Mouse (Mus musculus): ENCODE data around the gene Agpat3. TPM values are rescaled to one million over a fixed set of nuclear protein-coding genes. Genes with fewer than 3 reads are reported as not detected.

Agpat3 gene
- polyA plus RNA-seq, 1 experiment from 2014 or later: 41.9 TPM

GRCm38 (mm10) chr10:78290730-78291535 is 61.4 kb downstream of the Agpat3 start:
- Histone ChIP-seq H3K4me2 (replicated peaks; ENCODE audit: low read depth, low read length) (no peak overlapping the region), H3K36me3 (ENCODE audit: control insufficient read depth, insufficient read depth, low read length) (peaks cover 14% of the 10 kb centered on the region; the same call in 1 of the 2 replicates), H3K27me3 (ENCODE audit: control insufficient read depth, insufficient read depth, low read length) (no peaks in the 10 kb centered on the region), H3K9me3 (ENCODE audit: control insufficient read depth, low read depth, low read length) (no peaks in the 10 kb centered on the region), H3K27ac (ENCODE audit: low read length) (no peak overlapping the region), H3K4me3 (ENCODE audit: low read depth, low read length) (no peak overlapping the region), H3K9ac (replicated peaks; ENCODE audit: low read depth, low read length) (no peak overlapping the region), H3K4me1 (ENCODE audit: control insufficient read depth, insufficient read depth, low read length) (no peaks in the 10 kb centered on the region)
- no peak for ATAC-seq (ENCODE audit: insufficient number of reproducible peaks, insufficient read depth, low FRiP score, low read depth)
- 82% methylated on average over 8 of the region's 8 CpGs for WGBS

- Histone ChIP-seq H3K4me3 (ENCODE audit: low read depth, low read length) (no peak overlapping the region), H3K27ac (ENCODE audit: low read length) (no peak overlapping the region), H3K36me3 (ENCODE audit: control insufficient read depth, insufficient read depth, low read length) (peaks cover 22% of the 10 kb centered on the region; the same call in 1 of the 2 replicates), H3K9me3 (ENCODE audit: control insufficient read depth, low read depth, low read length) (no peaks in the 10 kb centered on the region), H3K9ac (replicated peaks; ENCODE audit: low read depth, low read length) (no peak overlapping the region), H3K4me1 (ENCODE audit: control insufficient read depth, insufficient read depth, low read length) (no peaks in the 10 kb centered on the region), H3K27me3 (ENCODE audit: control insufficient read depth, insufficient read depth, low read length) (no peaks in the 10 kb centered on the region), H3K4me2 (replicated peaks; ENCODE audit: low read depth, low read length) (no peak overlapping the region)
- WGBS: 87% methylated on average over 4 of the region's 4 CpGs
- no peak for ATAC-seq (ENCODE audit: insufficient number of reproducible peaks, insufficient read depth, low FRiP score, low read depth)
These were observed 63.4 kb downstream of the Agpat3 start for GRCm38 (mm10) chr10:78288896-78289295.

GRCm38 (mm10) chr10:78288135-78288534 is 64.2 kb downstream of the Agpat3 start:
- Histone ChIP-seq H3K9ac (replicated peaks; ENCODE audit: low read depth, low read length) (no peak overlapping the region), H3K4me3 (ENCODE audit: low read depth, low read length) (no peak overlapping the region), H3K9me3 (ENCODE audit: control insufficient read depth, low read depth, low read length) (no peaks in the 10 kb centered on the region), H3K36me3 (ENCODE audit: control insufficient read depth, insufficient read depth, low read length) (peaks cover 27% of the 10 kb centered on the region; the same call in 1 of the 2 replicates), H3K4me1 (ENCODE audit: control insufficient read depth, insufficient read depth, low read length) (no peaks in the 10 kb centered on the region), H3K4me2 (replicated peaks; ENCODE audit: low read depth, low read length) (no peak overlapping the region), H3K27ac (ENCODE audit: low read length) (no peak overlapping the region), H3K27me3 (ENCODE audit: control insufficient read depth, insufficient read depth, low read length) (no peaks in the 10 kb centered on the region)
- ATAC-seq (ENCODE audit: insufficient number of reproducible peaks, insufficient read depth, low FRiP score, low read depth): no peak; the same call in none of the 2 replicates
- 71% methylated on average over 5 of the region's 5 CpGs for WGBS

GRCm38 (mm10) chr10:78287465-78288132 is 64.7 kb downstream of the Agpat3 start:
- Histone ChIP-seq H3K9ac (replicated peaks; ENCODE audit: low read depth, low read length) (no peak overlapping the region), H3K27ac (ENCODE audit: low read length) (no peak overlapping the region), H3K4me3 (ENCODE audit: low read depth, low read length) (no peak overlapping the region), H3K4me1 (ENCODE audit: control insufficient read depth, insufficient read depth, low read length) (no peaks in the 10 kb centered on the region), H3K4me2 (replicated peaks; ENCODE audit: low read depth, low read length) (no peak overlapping the region), H3K36me3 (ENCODE audit: control insufficient read depth, insufficient read depth, low read length) (peaks cover 31% of the 10 kb centered on the region), H3K9me3 (ENCODE audit: control insufficient read depth, low read depth, low read length) (no peaks in the 10 kb centered on the region), H3K27me3 (ENCODE audit: control insufficient read depth, insufficient read depth, low read length) (no peaks in the 10 kb centered on the region)
- peak; percentile 77 for ATAC-seq (ENCODE audit: insufficient number of reproducible peaks, insufficient read depth, low FRiP score, low read depth)
- WGBS: 76% methylated on average over 22 of the region's 22 CpGs

- no peak overlapping the region for H3K9ac ChIP-seq (replicated peaks; ENCODE audit: low read depth, low read length)
- H3K4me2 ChIP-seq (replicated peaks; ENCODE audit: low read depth, low read length): no peak overlapping the region
- no peak overlapping the region for H3K4me3 ChIP-seq (ENCODE audit: low read depth, low read length)
- WGBS: 93% methylated on average over 4 of the region's 4 CpGs
- H3K4me1 ChIP-seq (ENCODE audit: control insufficient read depth, insufficient read depth, low read length): no peaks in the 10 kb centered on the region
- H3K27me3 ChIP-seq (ENCODE audit: control insufficient read depth, insufficient read depth, low read length): no peaks in the 10 kb centered on the region
- H3K27ac ChIP-seq (ENCODE audit: low read length): no peak overlapping the region
- no peak for ATAC-seq (ENCODE audit: insufficient number of reproducible peaks, insufficient read depth, low FRiP score, low read depth)
- H3K36me3 ChIP-seq (ENCODE audit: control insufficient read depth, insufficient read depth, low read length): peaks cover 42% of the 10 kb centered on the region
- no peaks in the 10 kb centered on the region for H3K9me3 ChIP-seq (ENCODE audit: control insufficient read depth, low read depth, low read length)
These were observed 66.3 kb downstream of the Agpat3 start for GRCm38 (mm10) chr10:78285959-78286358.

GRCm38 (mm10) chr10:78285409-78285808 is 66.9 kb downstream of the Agpat3 start:
- no peak overlapping the region for H3K4me3 ChIP-seq (ENCODE audit: low read depth, low read length)
- no peaks in the 10 kb centered on the region for H3K4me1 ChIP-seq (ENCODE audit: control insufficient read depth, insufficient read depth, low read length)
- H3K27ac ChIP-seq (ENCODE audit: low read length): no peak overlapping the region
- H3K36me3 ChIP-seq (ENCODE audit: control insufficient read depth, insufficient read depth, low read length): peaks cover 47% of the 10 kb centered on the region
- no peak overlapping the region for H3K4me2 ChIP-seq (replicated peaks; ENCODE audit: low read depth, low read length)
- H3K27me3 ChIP-seq (ENCODE audit: control insufficient read depth, insufficient read depth, low read length): no peaks in the 10 kb centered on the region
- no peaks in the 10 kb centered on the region for H3K9me3 ChIP-seq (ENCODE audit: control insufficient read depth, low read depth, low read length)
- no peak overlapping the region for H3K9ac ChIP-seq (replicated peaks; ENCODE audit: low read depth, low read length)
- no peak for ATAC-seq (ENCODE audit: insufficient number of reproducible peaks, insufficient read depth, low FRiP score, low read depth)
- 86% methylated on average over 6 of the region's 6 CpGs for WGBS

- Histone ChIP-seq H3K36me3 (ENCODE audit: control insufficient read depth, insufficient read depth, low read length) (peaks cover 52% of the 10 kb centered on the region), H3K27ac (ENCODE audit: low read length) (no peak overlapping the region), H3K4me3 (ENCODE audit: low read depth, low read length) (no peak overlapping the region), H3K4me1 (ENCODE audit: control insufficient read depth, insufficient read depth, low read length) (no peaks in the 10 kb centered on the region), H3K9ac (replicated peaks; ENCODE audit: low read depth, low read length) (no peak overlapping the region), H3K27me3 (ENCODE audit: control insufficient read depth, insufficient read depth, low read length) (no peaks in the 10 kb centered on the region), H3K4me2 (replicated peaks; ENCODE audit: low read depth, low read length) (no peak overlapping the region), H3K9me3 (ENCODE audit: control insufficient read depth, low read depth, low read length) (no peaks in the 10 kb centered on the region)
- WGBS: 91% methylated on average over 12 of the region's 12 CpGs
- ATAC-seq (ENCODE audit: insufficient number of reproducible peaks, insufficient read depth, low FRiP score, low read depth): no peak
These were observed 67.5 kb downstream of the Agpat3 start for GRCm38 (mm10) chr10:78284812-78285211.

- Histone ChIP-seq H3K36me3 (ENCODE audit: control insufficient read depth, insufficient read depth, low read length) (peaks cover 66% of the 10 kb centered on the region), H3K4me3 (ENCODE audit: low read depth, low read length) (no peak overlapping the region), H3K27me3 (ENCODE audit: control insufficient read depth, insufficient read depth, low read length) (no peaks in the 10 kb centered on the region), H3K4me2 (replicated peaks; ENCODE audit: low read depth, low read length) (no peak overlapping the region), H3K27ac (ENCODE audit: low read length) (no peak overlapping the region), H3K4me1 (ENCODE audit: control insufficient read depth, insufficient read depth, low read length) (no peaks in the 10 kb centered on the region), H3K9ac (replicated peaks; ENCODE audit: low read depth, low read length) (no peak overlapping the region), H3K9me3 (ENCODE audit: control insufficient read depth, low read depth, low read length) (no peaks in the 10 kb centered on the region)
- WGBS: 88% methylated on average over 4 of the region's 4 CpGs
- no peak for ATAC-seq (ENCODE audit: insufficient number of reproducible peaks, insufficient read depth, low FRiP score, low read depth)
These were observed 69.9 kb downstream of the Agpat3 start for GRCm38 (mm10) chr10:78282411-78282810.

All from stomach, embryonic 14.5 days (tissue).